Mouse (Mus musculus) MEL (cell line): ENCODE results near the gene D230025D16Rik. TPM values are rescaled to one million over a fixed set of nuclear protein-coding genes. Genes with fewer than 3 reads are reported as not detected.
A peak's percentile ranks its signal among the peaks of the same experiment; 100 is the strongest.

ENCODE experiments used
- DNase-seq: peaks from one replicate; pipeline ENCODE4 v3.0.0; 2011; ENCODE audit warnings: low read depth, low spot score
- H3K27ac ChIP-seq: 2 replicates; pipeline ENCODE4 v1.5.1; 2012; ENCODE audit warnings: low read depth, mild to moderate bottlenecking, control low read depth, low read length, moderate library complexity; ENCODE audit not compliant: control insufficient read depth
- H3K27me3 ChIP-seq, 2 experiments: fragments of 150-350 bp in 1 of 2; sonication (generic) in 1 of 2; 2 replicates each; pipeline ENCODE4 v1.6.1; 2012; ENCODE audit warnings: low read length in 2 of 2, mild to moderate bottlenecking in 2 of 2, improper control_type of control experiment in 1 of 2, moderate library complexity in 1 of 2; ENCODE audit not compliant: insufficient read depth in 2 of 2, control insufficient read depth in 1 of 2
- H3K36me3 ChIP-seq, 2 experiments: 2 replicates each; pipeline ENCODE4 v1.6.1; 2012 to 2014; ENCODE audit warnings: low read length in 2 of 2, improper control_type of control experiment in 1 of 2, inconsistent platforms in 1 of 2, mild to moderate bottlenecking in 1 of 2; ENCODE audit not compliant: insufficient read depth in 2 of 2, control insufficient read depth in 1 of 2
- H3K4me1 ChIP-seq, 2 experiments: fragments of 150-350 bp in 1 of 2; sonication (generic) in 1 of 2; 2 replicates each; pipeline ENCODE4 v1.6.1; 2012; ENCODE audit warnings: low read length in 2 of 2, improper control_type of control experiment in 1 of 2, mild to moderate bottlenecking in 1 of 2; ENCODE audit not compliant: insufficient read depth in 2 of 2, control insufficient read depth in 1 of 2
- H3K4me3 ChIP-seq, 2 experiments: fragments of 150-350 bp in 1 of 2; sonication (generic) in 1 of 2; 2 replicates each; pipeline ENCODE4 v1.5.1; 2012; ENCODE audit warnings: low read depth in 2 of 2, low read length in 2 of 2, mild to moderate bottlenecking in 2 of 2, moderate library complexity in 2 of 2, control low read depth in 1 of 2, improper control_type of control experiment in 1 of 2; ENCODE audit not compliant: control insufficient read depth in 1 of 2, insufficient read depth in 1 of 2
- H3K79me2 ChIP-seq: 2 replicates; pipeline ENCODE4 v1.6.1; 2012; ENCODE audit warnings: mild to moderate bottlenecking, low read length, moderate library complexity; ENCODE audit not compliant: control insufficient read depth, poor library complexity, insufficient read depth
- H3K9ac ChIP-seq: 2 replicates; pipeline ENCODE4 v1.6.1; 2012; ENCODE audit warnings: low read depth, mild to moderate bottlenecking, control low read depth, low read length, moderate library complexity; ENCODE audit not compliant: control insufficient read depth, poor library complexity, severe bottlenecking
- H3K9me3 ChIP-seq: fragments of 150-350 bp; sonication (generic); replicated peaks from 2 replicates; pipeline ENCODE4 v1.6.1; 2012; ENCODE audit warnings: mild to moderate bottlenecking, low read length, improper control_type of control experiment, moderate library complexity; ENCODE audit not compliant: insufficient read depth
- CHD1 ChIP-seq: IDR thresholded peaks from 2 replicates; pipeline ENCODE4 v1.6.1; 2012; ENCODE audit warnings: low read depth, mild to moderate bottlenecking, inconsistent platforms, low read length, improper control_type of control experiment
- ELF1 ChIP-seq: IDR thresholded peaks from 2 replicates; pipeline ENCODE4 v1.6.1; 2014; ENCODE audit warnings: low read depth, mild to moderate bottlenecking, inconsistent platforms, low read length, improper control_type of control experiment, moderate library complexity
- GABPA ChIP-seq: IDR thresholded peaks from 2 replicates; pipeline ENCODE4 v1.6.1; 2012; ENCODE audit warnings: low read depth, mild to moderate bottlenecking, inconsistent platforms, low read length, improper control_type of control experiment, moderate library complexity
- HCFC1 ChIP-seq: IDR thresholded peaks from 2 replicates; pipeline ENCODE4 v1.6.1; 2012; ENCODE audit warnings: low read depth, mild to moderate bottlenecking, inconsistent platforms, low read length, improper control_type of control experiment, moderate library complexity
- MAFK ChIP-seq: IDR thresholded peaks from 2 replicates; pipeline ENCODE4 v1.6.1; 2011; ENCODE audit warnings: low read depth, mild to moderate bottlenecking, low read length, improper control_type of control experiment, borderline replicate concordance
- MAZ ChIP-seq: IDR thresholded peaks from 2 replicates; pipeline ENCODE4 v1.6.1; 2012; ENCODE audit warnings: low read depth, mild to moderate bottlenecking, inconsistent platforms, low read length, improper control_type of control experiment
- MYB ChIP-seq: IDR thresholded peaks from 2 replicates; pipeline ENCODE4 v1.6.1; 2011; ENCODE audit warnings: mild to moderate bottlenecking, low read depth, low read length, improper control_type of control experiment
- MYC ChIP-seq: IDR thresholded peaks from 2 replicates; pipeline ENCODE4 v1.6.1; 2011; ENCODE audit warnings: low read depth, mild to moderate bottlenecking, low read length, improper control_type of control experiment, moderate library complexity
- NELFE ChIP-seq: IDR thresholded peaks from 2 replicates; pipeline ENCODE4 v1.6.1; 2011; ENCODE audit warnings: low read depth, low read length, improper control_type of control experiment
- POLR2A ChIP-seq, 2 experiments: IDR thresholded peaks; 2 replicates each; pipeline ENCODE4 v1.6.1; 2011 to 2012; ENCODE audit warnings: low read length in 2 of 2, mild to moderate bottlenecking in 2 of 2, control low read depth in 1 of 2, improper control_type of control experiment in 1 of 2, low read depth in 1 of 2, moderate library complexity in 1 of 2; ENCODE audit not compliant: control insufficient read depth in 1 of 2, insufficient read depth in 1 of 2, poor library complexity in 1 of 2
- POLR2AphosphoS2 ChIP-seq: IDR thresholded peaks from 2 replicates; pipeline ENCODE4 v1.6.1; 2011; ENCODE audit warnings: low read length, improper control_type of control experiment
- POLR2AphosphoS5 ChIP-seq: IDR thresholded peaks from 2 replicates; pipeline ENCODE4 v1.6.1; 2012; ENCODE audit warnings: low read depth, borderline replicate concordance, mild to moderate bottlenecking, inconsistent platforms, low read length, moderate library complexity, mixed read lengths
- RCOR1 ChIP-seq: IDR thresholded peaks from 2 replicates; pipeline ENCODE4 v1.6.1; 2012; ENCODE audit warnings: low read depth, mild to moderate bottlenecking, inconsistent platforms, low read length, improper control_type of control experiment
- SIN3A ChIP-seq: IDR thresholded peaks from 2 replicates; pipeline ENCODE4 v1.6.1; 2012; ENCODE audit warnings: low read length, improper control_type of control experiment, inconsistent platforms
- TAL1 ChIP-seq: IDR thresholded peaks from 2 replicates; pipeline ENCODE4 v1.6.1; 2012; ENCODE audit warnings: mild to moderate bottlenecking, inconsistent platforms, low read length, moderate library complexity, mixed read lengths
- TBP ChIP-seq: IDR thresholded peaks from 2 replicates; pipeline ENCODE4 v1.8.0; 2011; ENCODE audit warnings: low read depth, low read length, improper control_type of control experiment
- USF1 ChIP-seq: IDR thresholded peaks from 2 replicates; pipeline ENCODE4 v1.6.1; 2014; ENCODE audit warnings: low read depth, mild to moderate bottlenecking, inconsistent platforms, low read length, improper control_type of control experiment, moderate library complexity
- ZC3H11A ChIP-seq: IDR thresholded peaks from 2 replicates; pipeline ENCODE4 v1.6.1; 2012; ENCODE audit warnings: low read depth, mild to moderate bottlenecking, inconsistent platforms, low read length, improper control_type of control experiment
- ZNF384 ChIP-seq: IDR thresholded peaks from 2 replicates; pipeline ENCODE4 v1.6.1; 2012; ENCODE audit warnings: low read depth, mild to moderate bottlenecking, inconsistent platforms, low read length, improper control_type of control experiment
- polyA plus RNA-seq, 2 experiments: library from polyadenylated mRNA; stranded (reverse) in 1 of 2; unstranded in 1 of 2; fragments of >175 nt in 1 of 2; fragments of >200 nt in 1 of 2; gene quantifications; 2 replicates each; pipeline versions ENCODE4 v1.2.1 to v1.2.4; 2012; ENCODE audit warnings: low replicate concordance in 2 of 2, low read depth in 1 of 2; ENCODE audit not compliant: insufficient read length in 2 of 2, insufficient read depth in 1 of 2, missing spikeins in 1 of 2
- total RNA-seq: library from RNA; depleted of rRNA; stranded (reverse); fragments of 300-350 nt; gene quantifications from 2 replicates; pipeline ENCODE4 v1.2.3, GENCODE M21; 2012

D230025D16Rik gene
- total and polyA plus RNA-seq, 3 experiments = 18.3 to 22.4 TPM; not detected in 1

DNA sequence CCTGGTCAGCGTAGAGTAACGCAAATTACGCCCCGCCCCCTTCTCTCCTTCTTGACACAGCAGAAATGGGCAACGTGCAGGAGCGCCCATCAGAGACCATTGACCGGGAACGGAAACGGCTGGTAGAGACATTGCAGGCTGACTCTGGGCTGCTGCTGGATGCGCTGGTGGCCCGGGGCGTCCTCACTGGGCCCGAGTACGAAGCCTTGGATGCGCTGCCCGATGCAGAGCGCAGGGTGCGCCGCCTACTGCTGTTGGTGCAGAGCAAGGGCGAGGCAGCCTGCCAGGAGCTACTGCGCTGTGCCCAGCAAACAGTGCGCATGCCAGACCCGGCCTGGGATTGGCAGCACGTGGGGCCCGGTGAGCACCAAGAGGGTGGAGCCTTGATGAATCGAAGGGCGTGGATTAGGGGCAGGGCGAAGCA is 54.0 kb downstream of the D230025D16Rik start (continued):
- TF ChIP-seq POLR2A (IDR thresholded peaks at IDR 0.05; ENCODE audit: control insufficient read depth in 1 of 2, insufficient read depth in 1 of 2, low read depth in 1 of 2, low read length in 2 of 2, poor library complexity in 1 of 2) (peak in 1 of 2 experiments; percentile 72; a peak in 2 of 4 replicates), TAL1 (no peak), ZNF384 (no peak), NELFE (peak; percentile 32; the same call in 1 of the 2 replicates), ZC3H11A (no peak), CHD1 (no peak), POLR2AphosphoS5 (no peak), RCOR1 (no peak), SIN3A (peak; percentile 85), MYC (peak; percentile 83; the same call in 1 of the 2 replicates), HCFC1 (peak; percentile 39; the same call in 1 of the 2 replicates), GABPA (no peak), POLR2AphosphoS2 (0 out of 2 replicates have a peak, but pooled peaks have one; percentile 48), MAFK (no peak), TBP (no peak), MYB (no peak), USF1 (peak; percentile 89), MAZ (no peak), ELF1 (no peak)

DNA sequence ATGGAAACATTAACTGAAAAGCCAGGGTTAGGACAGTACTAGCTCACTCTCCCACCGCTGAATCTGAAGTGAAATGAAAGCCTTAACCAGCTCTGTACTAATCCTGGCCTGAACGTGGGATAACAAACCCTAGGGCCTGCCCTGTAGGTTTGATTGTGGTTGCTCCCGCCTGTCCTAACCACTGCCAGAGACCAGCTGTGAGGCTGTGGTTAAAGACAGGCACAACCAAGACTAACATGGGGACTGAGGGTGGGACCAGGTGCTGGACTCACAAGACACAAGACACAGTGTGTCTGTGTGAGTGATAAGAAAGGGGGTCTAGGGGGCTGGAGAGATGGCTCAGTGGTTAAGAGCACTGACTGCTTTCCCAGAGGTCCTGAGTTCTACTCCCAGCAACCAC is 55.6 kb downstream of the D230025D16Rik start:
- no peaks in the 10 kb centered on the region for H3K9me3 ChIP-seq
- TF ChIP-seq TAL1 = no peak
- no peak for TF ChIP-seq POLR2AphosphoS2
- no peak for TF ChIP-seq TBP
- DNase-seq = no peak
- peaks cover 0 to 27% of the 10 kb centered on the region in 2 experiments; a peak in 2 of 4 replicates for H3K36me3 ChIP-seq
- H3K79me2 ChIP-seq = no peaks in the 10 kb centered on the region
- H3K27ac ChIP-seq = no peak overlapping the region
- H3K4me3 ChIP-seq = no peak overlapping the region
- peaks cover 12 to 38% of the 10 kb centered on the region in 2 experiments for H3K4me1 ChIP-seq
- H3K27me3 ChIP-seq = no peaks in the 10 kb centered on the region
- H3K9ac ChIP-seq = no peak overlapping the region

DNA sequence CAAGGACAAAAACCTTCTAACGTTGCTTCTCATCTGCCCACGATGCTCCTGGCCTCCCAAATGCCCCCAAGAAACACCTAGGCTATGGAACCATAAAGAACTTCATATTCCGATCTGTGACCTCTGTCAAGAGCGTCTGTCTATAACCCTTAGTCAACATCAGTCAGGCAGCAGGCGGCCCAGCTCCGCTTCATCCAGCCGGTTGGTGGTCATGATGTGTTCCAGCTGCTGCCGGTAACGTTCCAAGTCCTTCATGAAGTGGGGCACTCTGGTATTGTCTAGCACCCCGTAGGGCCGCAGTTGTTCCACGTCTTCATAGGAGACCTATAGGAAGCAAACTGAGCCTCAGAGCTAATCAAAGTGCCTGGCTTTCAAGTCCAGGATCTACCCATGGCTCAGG is 56.9 kb downstream of the D230025D16Rik start:
- H3K4me3 ChIP-seq = no peak overlapping the region
- peaks cover 3% of the 10 kb centered on the region; the same call in 1 of the 2 replicates for H3K79me2 ChIP-seq
- peak overlapping the region; percentile 68 for H3K27ac ChIP-seq
- H3K36me3 ChIP-seq = peaks cover 0 to 27% of the 10 kb centered on the region in 2 experiments; a peak in 2 of 4 replicates
- H3K9ac ChIP-seq = no peak overlapping the region
- DNase-seq = no peak
- H3K9me3 ChIP-seq = no peaks in the 10 kb centered on the region
- peaks cover 12 to 38% of the 10 kb centered on the region in 2 experiments for H3K4me1 ChIP-seq
- no peaks in the 10 kb centered on the region for H3K27me3 ChIP-seq
- TF ChIP-seq ELF1 = no peak
